Mouse (Mus musculus): ENCODE data around the gene Gstt1.

GRCm38 (mm10) chr10:75774587-75774986 is 23.8 kb downstream of the Gstt1 start:
- no peak for TF ChIP-seq CTCF (IDR thresholded peaks at IDR 0.05; ENCODE audit: low read depth)
- no peak for TF ChIP-seq EP300 (IDR thresholded peaks at IDR 0.05; ENCODE audit: low read depth)

Measured in liver, embryonic 14.5 days (tissue).